Mouse (Mus musculus): ENCODE results near the gene Phf11d. TPM values are rescaled to one million over a fixed set of nuclear protein-coding genes. Genes with fewer than 3 reads are reported as not detected.
"Not testable (repeated sequence)": the region's sequence is repeated elsewhere in the genome, so short reads cannot be mapped to it uniquely, and the experiment has no call there.

Phf11d gene
- polyA plus RNA-seq (2014; fragmentation: Nextera tagmentation; extraction: Ambion mirVana) = 0.14 and 0.18 TPM in 2 replicates

GRCm38 (mm10) chr14:59365244-59365644 lies at the start of gene Phf11d:
Gene Phf11d (minus strand): TSS chr14:59365470.
- 86% methylated on average over 6 of the region's 6 CpGs for WGBS
- no peaks in the 10 kb centered on the region for H3K36me3 ChIP-seq (ENCODE audit: control insufficient read depth, insufficient read depth, low read length)
- H3K9me3 ChIP-seq (ENCODE audit: control insufficient read depth, low read length) = no peaks in the 10 kb centered on the region
- H3K27ac ChIP-seq (ENCODE audit: low read depth, low read length) = no peak within 1 kb of the TSS
- no peak within 1 kb of the TSS for H3K4me2 ChIP-seq
- no peak within 1 kb of the TSS for H3K9ac ChIP-seq (ENCODE audit: low read length)
- H3K27me3 ChIP-seq (ENCODE audit: control insufficient read depth, insufficient read depth, low read length) = no peaks in the 10 kb centered on the region
- no peak within 1 kb of the TSS for H3K4me3 ChIP-seq (ENCODE audit: low read depth, low read length)
- no peaks in the 10 kb centered on the region for H3K4me1 ChIP-seq (ENCODE audit: control insufficient read depth, insufficient read depth, low read length)
- ATAC-seq (ENCODE audit: low FRiP score) (no peak), DNase-seq (ENCODE audit: low spot score, missing footprints) (no peak)

DNA sequence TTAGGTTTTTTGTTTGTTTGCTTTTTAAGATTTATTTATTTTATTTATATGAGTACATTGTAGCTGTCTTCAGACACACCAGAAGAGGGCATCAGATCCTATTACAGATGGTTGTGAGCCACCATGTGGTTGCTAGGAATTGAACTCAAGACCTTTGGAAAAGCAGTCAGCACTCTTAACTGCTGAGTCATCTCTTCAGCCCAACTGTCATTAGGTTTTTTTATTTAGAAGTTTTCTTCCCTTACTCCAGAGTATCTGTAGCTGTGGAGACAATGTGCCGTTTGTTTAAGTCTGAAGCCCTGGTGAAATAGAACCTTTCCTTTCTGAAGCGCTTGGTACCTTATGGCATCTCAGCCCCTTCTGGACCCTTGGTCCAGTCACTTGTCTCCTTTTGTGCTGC lies 49.7 kb upstream of the Phf11d start:
- not testable (repeated sequence) for H3K4me1 ChIP-seq (ENCODE audit: control insufficient read depth, insufficient read depth, low read length); H3K9me3 ChIP-seq (ENCODE audit: control insufficient read depth, low read length); H3K4me2 ChIP-seq; H3K27me3 ChIP-seq (ENCODE audit: control insufficient read depth, insufficient read depth, low read length); H3K9ac ChIP-seq (ENCODE audit: low read length); H3K36me3 ChIP-seq (ENCODE audit: control insufficient read depth, insufficient read depth, low read length); H3K27ac ChIP-seq (ENCODE audit: low read depth, low read length); DNase-seq (ENCODE audit: low spot score, missing footprints); ATAC-seq (ENCODE audit: low FRiP score); H3K4me3 ChIP-seq (ENCODE audit: low read depth, low read length)
- 94% methylated on average over 2 of the region's 2 CpGs for WGBS

DNA sequence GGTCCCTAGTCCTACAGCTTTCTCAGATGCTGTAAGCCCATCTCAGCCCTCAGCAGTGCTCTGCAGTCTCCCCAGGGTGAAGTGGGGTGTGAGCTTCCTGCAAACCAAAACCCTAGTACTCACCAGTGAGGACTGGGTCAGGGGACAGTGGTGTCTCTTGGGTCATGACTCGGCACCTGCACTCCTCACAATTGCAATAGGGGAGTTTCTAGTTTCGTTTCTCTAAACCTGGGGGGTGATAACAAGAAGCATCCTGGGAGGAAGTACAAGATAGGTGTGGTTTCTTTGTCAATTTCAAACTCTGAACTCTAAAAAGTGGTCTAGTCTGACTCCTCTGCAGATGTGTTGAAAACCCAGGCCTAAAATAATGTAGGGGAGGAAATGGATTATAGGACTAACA lies 31.7 kb upstream of the Phf11d start:
- WGBS = 75% methylated on average over 2 of the region's 2 CpGs
- Histone ChIP-seq H3K4me1 (ENCODE audit: control insufficient read depth, insufficient read depth, low read length) (no peaks in the 10 kb centered on the region), H3K36me3 (ENCODE audit: control insufficient read depth, insufficient read depth, low read length) (no peaks in the 10 kb centered on the region)

GRCm38 (mm10) chr14:59395281-59395680 lies 30.0 kb upstream of the Phf11d start, which contains the start of gene Phf11c:
Gene Phf11c (minus strand): TSS chr14:59395381.
- Histone ChIP-seq H3K9ac (ENCODE audit: low read length) (no peak within 1 kb of the TSS), H3K36me3 (ENCODE audit: control insufficient read depth, insufficient read depth, low read length) (no peaks in the 10 kb centered on the region), H3K27ac (ENCODE audit: low read depth, low read length) (no peak within 1 kb of the TSS), H3K27me3 (ENCODE audit: control insufficient read depth, insufficient read depth, low read length) (no peaks in the 10 kb centered on the region), H3K4me1 (ENCODE audit: control insufficient read depth, insufficient read depth, low read length) (no peaks in the 10 kb centered on the region), H3K4me3 (ENCODE audit: low read depth, low read length) (no peak within 1 kb of the TSS), H3K9me3 (ENCODE audit: control insufficient read depth, low read length) (no peaks in the 10 kb centered on the region), H3K4me2 (no peak within 1 kb of the TSS)
- DNase-seq (ENCODE audit: low spot score, missing footprints) (no peak), ATAC-seq (ENCODE audit: low FRiP score) (no peak)
- WGBS = 91% methylated on average over 3 of the region's 3 CpGs

More for the DNA sequence above, 31.7 kb upstream of the Phf11d start:
- H3K27ac ChIP-seq (ENCODE audit: low read depth, low read length) = no peak overlapping the region
- ATAC-seq (ENCODE audit: low FRiP score) (no peak), DNase-seq (ENCODE audit: low spot score, missing footprints) (no peak)
- H3K9me3 ChIP-seq (ENCODE audit: control insufficient read depth, low read length) = no peaks in the 10 kb centered on the region
- H3K4me3 ChIP-seq (ENCODE audit: low read depth, low read length) = no peak overlapping the region
- H3K27me3 ChIP-seq (ENCODE audit: control insufficient read depth, insufficient read depth, low read length) = no peaks in the 10 kb centered on the region
- no peak overlapping the region for H3K9ac ChIP-seq (ENCODE audit: low read length)
- H3K4me2 ChIP-seq = no peak overlapping the region

- not testable (repeated sequence) for H3K9me3 ChIP-seq (ENCODE audit: control insufficient read depth, low read length); H3K9ac ChIP-seq (ENCODE audit: low read length); H3K27ac ChIP-seq (ENCODE audit: low read depth, low read length); DNase-seq (ENCODE audit: low spot score, missing footprints); H3K36me3 ChIP-seq (ENCODE audit: control insufficient read depth, insufficient read depth, low read length); ATAC-seq (ENCODE audit: low FRiP score); H3K4me1 ChIP-seq (ENCODE audit: control insufficient read depth, insufficient read depth, low read length); H3K27me3 ChIP-seq (ENCODE audit: control insufficient read depth, insufficient read depth, low read length); H3K4me2 ChIP-seq; H3K4me3 ChIP-seq (ENCODE audit: low read depth, low read length)
- WGBS = 71% methylated on average over 4 of the region's 4 CpGs
Measured at GRCm38 (mm10) chr14:59390181-59390580, 24.9 kb upstream of the Phf11d start.

DNA sequence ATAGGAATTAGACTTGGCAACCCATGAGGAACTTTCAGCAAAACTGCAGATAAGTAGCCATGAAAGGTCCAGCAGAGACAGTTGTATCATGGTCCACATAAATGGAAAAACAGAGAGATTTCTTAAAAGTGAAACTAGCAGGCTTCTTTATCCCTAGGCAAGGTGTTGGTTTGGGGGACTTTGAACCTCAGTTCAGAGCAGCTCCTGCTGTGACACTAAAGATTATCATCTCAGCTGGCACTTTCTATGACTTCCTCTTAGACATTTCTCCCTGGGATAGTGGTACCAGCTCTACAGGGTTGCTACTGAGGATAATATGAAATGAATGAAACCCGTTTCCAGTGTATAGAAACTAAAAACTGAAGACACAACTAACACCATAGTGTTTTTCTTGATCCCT lies 24.3 kb upstream of the Phf11d start:
- Histone ChIP-seq H3K27ac (ENCODE audit: low read depth, low read length) (no peak overlapping the region), H3K27me3 (ENCODE audit: control insufficient read depth, insufficient read depth, low read length) (no peaks in the 10 kb centered on the region), H3K4me1 (ENCODE audit: control insufficient read depth, insufficient read depth, low read length) (no peaks in the 10 kb centered on the region), H3K9ac (ENCODE audit: low read length) (no peak overlapping the region), H3K9me3 (ENCODE audit: control insufficient read depth, low read length) (no peaks in the 10 kb centered on the region), H3K4me3 (ENCODE audit: low read depth, low read length) (no peak overlapping the region), H3K4me2 (no peak overlapping the region), H3K36me3 (ENCODE audit: control insufficient read depth, insufficient read depth, low read length) (no peaks in the 10 kb centered on the region)
- ATAC-seq (ENCODE audit: low FRiP score) (no peak), DNase-seq (ENCODE audit: low spot score, missing footprints) (no peak)
- WGBS = 64% methylated on average over 1 of the region's 1 CpGs

DNA sequence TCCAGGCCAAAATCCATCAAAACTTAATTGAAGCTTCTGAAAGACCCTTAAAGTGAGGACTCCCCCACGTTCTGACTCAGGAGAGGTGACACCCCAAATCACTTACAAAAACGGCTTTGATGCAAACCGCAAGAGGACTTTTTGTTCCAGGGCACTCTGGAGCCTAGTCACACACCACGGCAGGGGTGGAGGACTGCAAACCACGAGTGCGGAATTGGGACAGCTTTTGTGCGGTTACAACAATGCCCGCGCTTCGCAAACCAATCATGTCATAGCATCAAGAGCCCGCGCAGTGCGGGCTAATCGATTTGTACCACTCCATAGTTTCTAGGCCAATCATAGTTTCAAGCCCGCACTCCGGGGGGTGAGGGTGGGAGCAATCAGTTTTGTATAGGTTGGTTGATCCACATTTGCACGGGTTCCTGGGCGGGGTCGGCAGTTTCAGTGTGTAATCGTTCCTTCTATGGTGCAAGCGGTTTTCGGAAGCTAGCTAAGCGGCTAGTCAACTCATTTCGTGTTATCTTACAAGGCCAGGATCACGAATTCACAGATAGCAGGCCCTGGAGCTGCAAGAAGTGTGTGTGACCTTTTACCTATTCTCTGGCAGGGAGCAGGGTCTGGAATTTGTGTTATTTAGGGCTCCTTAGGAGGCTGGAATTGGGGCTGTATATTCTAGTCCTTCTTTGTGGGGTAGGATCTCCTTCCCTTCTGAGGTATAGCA lies 5.2 kb upstream of the Phf11d start:
- Histone ChIP-seq H3K4me3 (ENCODE audit: low read depth, low read length) (no peak overlapping the region), H3K4me1 (ENCODE audit: control insufficient read depth, insufficient read depth, low read length) (no peaks in the 10 kb centered on the region), H3K4me2 (no peak overlapping the region), H3K9me3 (ENCODE audit: control insufficient read depth, low read length) (peaks cover 3% of the 10 kb centered on the region; the same call in 1 of the 2 replicates), H3K27ac (ENCODE audit: low read depth, low read length) (no peak overlapping the region), H3K36me3 (ENCODE audit: control insufficient read depth, insufficient read depth, low read length) (no peaks in the 10 kb centered on the region), H3K27me3 (ENCODE audit: control insufficient read depth, insufficient read depth, low read length) (no peaks in the 10 kb centered on the region), H3K9ac (ENCODE audit: low read length) (no peak overlapping the region)
- ATAC-seq (ENCODE audit: low FRiP score) = no peak
- 95% methylated on average over 25 of the region's 25 CpGs for WGBS
- DNase-seq (ENCODE audit: low spot score, missing footprints) = no peak

DNA sequence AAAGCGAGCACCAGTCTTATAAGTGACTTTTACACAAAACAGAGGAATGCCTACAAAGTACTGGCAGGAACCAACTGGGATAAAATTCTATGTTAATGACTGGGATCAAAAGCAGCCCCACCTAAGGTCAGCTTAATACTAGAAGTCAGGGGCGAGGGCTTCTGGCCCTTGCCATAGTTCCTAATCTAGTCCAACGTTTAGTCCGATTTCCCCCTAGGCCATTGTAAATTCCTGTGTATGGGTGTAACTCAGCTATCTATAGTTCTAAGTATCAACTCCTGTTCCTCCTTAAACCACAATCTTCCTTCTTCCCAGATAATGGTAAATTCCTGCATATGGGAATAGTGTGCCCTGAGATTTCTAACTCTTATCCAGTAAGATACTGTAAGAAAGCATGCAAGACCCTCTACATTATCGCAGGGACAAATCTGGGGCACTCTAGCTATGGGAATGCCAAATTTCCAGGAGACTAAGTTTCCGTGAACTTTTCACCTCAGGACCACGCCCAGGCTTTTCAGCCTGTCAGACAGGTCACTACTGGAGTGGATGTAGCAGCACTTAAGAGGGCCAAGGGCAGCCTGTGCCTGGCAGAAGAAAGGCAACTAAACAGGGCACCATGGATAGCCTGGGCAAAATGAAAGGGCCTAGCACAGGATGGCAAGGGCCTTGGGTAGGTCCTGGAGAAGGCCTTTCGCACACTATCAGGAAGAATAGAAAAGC lies 1.3 kb upstream of the Phf11d start:
- H3K9me3 ChIP-seq (ENCODE audit: control insufficient read depth, low read length) = peaks cover 3% of the 10 kb centered on the region; the same call in 1 of the 2 replicates
- H3K4me1 ChIP-seq (ENCODE audit: control insufficient read depth, insufficient read depth, low read length) = no peaks in the 10 kb centered on the region
- 90% methylated on average over 8 of the region's 8 CpGs for WGBS
- ATAC-seq (ENCODE audit: low FRiP score) (no peak), DNase-seq (ENCODE audit: low spot score, missing footprints) (no peak)
- H3K4me2 ChIP-seq = no peak overlapping the region
- H3K27me3 ChIP-seq (ENCODE audit: control insufficient read depth, insufficient read depth, low read length) = no peaks in the 10 kb centered on the region
- no peak overlapping the region for H3K4me3 ChIP-seq (ENCODE audit: low read depth, low read length)
- no peaks in the 10 kb centered on the region for H3K36me3 ChIP-seq (ENCODE audit: control insufficient read depth, insufficient read depth, low read length)
- H3K27ac ChIP-seq (ENCODE audit: low read depth, low read length) = no peak overlapping the region
- H3K9ac ChIP-seq (ENCODE audit: low read length) = no peak overlapping the region

GRCm38 (mm10) chr14:59341189-59341588 lies 24.1 kb downstream of the Phf11d start, which contains the start of gene Phf11b:
Gene Phf11b (minus strand): TSS chr14:59341351.
- 72% methylated on average over 1 of the region's 1 CpGs for WGBS
- H3K9ac ChIP-seq (ENCODE audit: low read length); ATAC-seq (ENCODE audit: low FRiP score); H3K4me3 ChIP-seq (ENCODE audit: low read depth, low read length); H3K27ac ChIP-seq (ENCODE audit: low read depth, low read length); H3K4me1 ChIP-seq (ENCODE audit: control insufficient read depth, insufficient read depth, low read length); H3K4me2 ChIP-seq; DNase-seq (ENCODE audit: low spot score, missing footprints); H3K36me3 ChIP-seq (ENCODE audit: control insufficient read depth, insufficient read depth, low read length); H3K9me3 ChIP-seq (ENCODE audit: control insufficient read depth, low read length); H3K27me3 ChIP-seq (ENCODE audit: control insufficient read depth, insufficient read depth, low read length): not testable (repeated sequence)
